Mouse (Mus musculus): ENCODE data around the gene Actn1. TPM values are rescaled to one million over a fixed set of nuclear protein-coding genes. Genes with fewer than 3 reads are reported as not detected.

The Actn1 gene
- total RNA-seq, 2 experiments from 2014 or later: 65.4 to 68.2 TPM

DNA sequence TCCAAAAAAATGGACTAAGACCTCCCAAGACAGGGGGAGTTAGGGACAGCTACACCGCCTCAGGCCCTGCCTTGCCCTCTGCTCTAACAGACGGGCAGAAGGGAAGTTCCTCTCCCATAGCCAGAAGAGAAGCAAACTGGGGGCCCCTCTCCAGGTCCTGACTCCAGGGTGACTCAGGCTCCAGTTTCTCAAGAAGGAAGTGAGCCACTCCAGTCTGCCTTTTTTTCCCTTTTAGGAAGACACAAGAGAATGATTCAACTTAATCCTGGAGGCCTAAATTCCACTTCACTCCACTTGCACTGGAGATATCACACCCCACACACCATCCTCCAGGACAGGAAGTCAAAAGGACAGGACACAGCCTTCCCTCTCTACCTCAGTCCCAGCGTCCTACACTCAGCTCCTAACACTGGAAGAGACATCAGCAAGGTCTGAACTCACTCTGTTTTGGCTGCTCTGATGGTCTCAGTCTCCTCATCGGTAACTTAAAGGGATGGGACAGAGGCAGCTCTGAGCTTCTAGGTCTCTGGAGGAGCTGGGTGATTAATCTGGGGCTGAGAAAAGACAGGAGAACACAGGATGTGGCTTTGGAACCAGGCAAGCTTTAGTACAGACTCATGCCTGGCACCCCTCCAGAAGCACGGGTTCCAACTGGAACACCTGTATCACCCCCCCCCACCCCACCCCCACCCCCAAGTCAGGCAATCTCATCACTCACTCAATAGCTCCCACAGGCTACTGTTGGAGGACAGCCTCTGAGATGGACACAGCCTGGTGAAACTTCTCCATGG, 31.0 kb downstream of the Actn1 start:
- intact Hi-C loops (cut with DNase I): no loop called here
- no peak for DNase-seq

- intact Hi-C loops (cut with DNase I): no loop called here
- no peak for DNase-seq
Observed at GRCm38 (mm10) chr12:80228356-80228755, 31.8 kb downstream of the Actn1 start.

DNA sequence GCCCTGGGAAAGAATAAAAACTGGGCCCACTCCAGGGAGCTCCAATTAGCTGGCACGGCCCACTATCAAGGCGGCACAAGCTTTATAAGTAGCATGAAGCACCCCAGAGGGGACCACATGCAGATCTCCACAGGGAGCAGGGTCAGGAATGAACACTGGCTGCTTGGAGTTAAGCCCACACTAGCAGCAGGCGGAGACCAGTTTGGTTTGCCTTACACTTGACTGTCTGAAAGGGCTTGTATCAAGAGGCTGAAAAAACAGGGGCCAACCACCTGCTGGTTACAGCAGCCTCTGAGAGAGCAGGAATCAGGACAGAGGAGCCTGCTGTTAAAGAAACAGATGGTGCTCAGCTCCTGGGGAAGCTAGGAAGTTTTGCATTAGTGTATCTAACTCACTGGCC, 32.3 kb downstream of the Actn1 start:
- intact Hi-C loops (cut with DNase I): no loop called here
- DNase-seq: peak; percentile 76

GRCm38 (mm10) chr12:80226101-80226500, 34.1 kb downstream of the Actn1 start:
- intact Hi-C loops (cut with DNase I): no loop called here
- no peak for DNase-seq

DNA sequence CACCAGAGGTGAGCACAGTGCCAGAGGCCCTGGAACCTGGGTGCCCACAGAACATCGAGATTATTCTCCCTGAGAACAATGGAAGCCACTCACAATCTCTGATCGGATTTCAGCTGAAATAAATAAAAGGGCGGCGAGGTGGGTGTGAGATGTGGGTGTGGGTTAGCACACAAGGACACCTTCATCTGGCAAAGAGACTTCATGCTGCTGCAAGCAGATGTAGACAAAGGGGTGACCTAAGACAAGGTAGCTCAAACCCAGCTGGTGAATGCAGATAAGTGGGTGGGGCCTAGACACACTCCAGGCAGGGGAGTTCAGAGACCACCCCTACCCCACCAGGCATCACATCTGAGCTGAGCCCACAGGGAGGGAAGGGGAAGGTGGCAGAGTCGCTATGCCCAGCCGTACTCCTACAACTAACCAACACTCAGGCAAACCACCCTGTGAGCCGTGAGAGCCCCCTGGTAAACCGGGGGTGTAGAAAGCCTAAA, 35.9 kb downstream of the Actn1 start:
- intact Hi-C loops (cut with DNase I): no loop called here
- DNase-seq: no peak

DNA sequence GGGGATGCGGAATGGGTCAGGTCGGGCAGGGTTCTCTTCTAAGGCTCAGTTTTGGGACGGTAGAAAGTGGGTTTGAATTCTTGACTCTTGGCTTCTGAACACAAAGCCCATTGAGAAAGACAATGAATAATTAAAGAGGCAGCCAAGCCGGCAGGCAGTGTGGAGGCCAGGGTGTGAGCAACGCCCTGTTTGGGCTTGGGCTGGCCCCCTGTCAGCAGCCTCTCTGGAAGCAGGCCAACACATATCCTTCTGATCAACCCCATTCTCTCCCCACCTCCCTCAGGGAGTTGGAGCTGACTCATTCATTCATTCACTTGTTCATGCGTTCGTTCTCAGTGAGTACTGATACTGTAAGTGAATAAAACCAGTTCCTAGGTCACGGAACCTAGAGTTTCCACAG, 36.7 kb downstream of the Actn1 start:
- intact Hi-C loops (cut with DNase I): no loop called here
- DNase-seq: peak; percentile 46

DNA sequence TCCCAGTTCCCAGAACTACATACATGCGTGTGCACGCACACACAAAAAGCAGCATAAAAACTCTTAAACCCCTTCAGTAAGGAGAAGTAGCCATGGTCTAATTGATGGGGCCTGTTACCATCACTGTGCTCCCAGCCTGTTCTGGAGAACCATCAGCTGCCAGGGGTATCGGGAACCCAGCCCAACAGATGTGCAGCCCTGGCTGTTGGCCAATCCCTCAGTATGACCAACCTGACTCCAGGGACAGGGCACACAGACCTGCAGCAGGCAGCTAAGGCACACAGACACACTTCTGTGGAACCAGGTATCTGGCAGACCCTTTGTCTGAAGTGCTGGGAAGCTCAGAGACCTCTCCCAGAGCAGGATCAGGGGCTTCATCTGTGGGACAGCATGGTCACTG, 37.7 kb downstream of the Actn1 start:
- intact Hi-C loops (cut with DNase I): no loop called here
- no peak for DNase-seq

- no peak for DNase-seq
- intact Hi-C loops (cut with DNase I): no loop called here
Observed at GRCm38 (mm10) chr12:80220260-80221038, 39.7 kb downstream of the Actn1 start.

GRCm38 (mm10) chr12:80218784-80219183, 41.4 kb downstream of the Actn1 start:
- intact Hi-C loops (cut with DNase I): no loop called here
- DNase-seq: no peak

DNA sequence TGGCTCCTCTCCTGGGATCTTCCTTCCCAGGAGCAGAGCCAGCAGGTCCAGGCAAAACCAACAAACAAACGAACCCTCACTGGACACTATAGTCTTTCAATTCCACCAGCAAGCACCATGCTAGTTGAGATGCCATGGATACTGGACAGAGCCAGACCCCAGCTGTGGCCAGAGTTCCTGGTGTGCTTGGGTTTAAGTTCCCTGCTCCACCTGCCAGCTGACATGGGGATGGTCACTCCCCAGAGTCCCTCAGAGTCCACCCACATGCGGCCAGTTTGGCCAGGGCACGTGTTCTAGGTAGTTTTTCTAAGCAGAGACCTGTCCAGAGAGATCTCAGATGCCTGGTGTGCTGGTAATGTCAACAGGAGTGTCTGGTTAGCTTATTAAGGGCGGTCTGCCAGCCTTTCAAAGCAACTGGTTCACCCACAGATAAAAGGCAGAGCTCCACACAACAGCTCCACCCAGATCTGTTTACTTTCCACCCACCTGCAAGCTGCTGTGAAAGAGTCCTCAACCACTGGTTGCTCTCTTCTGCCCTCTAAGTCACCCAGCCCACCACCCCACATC, 42.0 kb downstream of the Actn1 start:
- intact Hi-C loops (cut with DNase I): no loop called here
- no peak for DNase-seq

DNA sequence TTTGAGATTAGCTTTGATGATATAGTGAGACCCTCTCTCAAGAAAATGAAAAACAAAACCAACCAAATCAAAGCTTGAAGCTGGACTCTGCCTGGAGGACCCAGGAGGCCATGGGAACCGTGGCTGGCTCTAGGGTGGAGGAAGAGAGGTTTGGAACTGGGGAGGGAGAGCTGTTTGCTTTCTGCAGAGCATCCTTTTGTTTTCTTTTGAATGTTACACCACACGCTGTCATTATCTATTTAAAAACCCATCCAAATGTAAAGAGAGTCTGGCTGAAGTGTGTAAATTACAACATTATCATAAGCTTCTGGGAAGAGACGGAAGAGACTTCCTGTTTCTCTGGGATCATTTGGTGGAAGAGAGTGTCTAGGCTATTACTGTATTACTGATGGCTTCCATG, 43.1 kb downstream of the Actn1 start:
- no peak for DNase-seq
- intact Hi-C loops (cut with DNase I): no loop called here

GRCm38 (mm10) chr12:80216258-80216881, 43.8 kb downstream of the Actn1 start:
- DNase-seq: no peak
- intact Hi-C loops (cut with DNase I): no loop called here

GRCm38 (mm10) chr12:80213810-80214209, 46.4 kb downstream of the Actn1 start:
- intact Hi-C loops (cut with DNase I): no loop called here
- DNase-seq: no peak

DNA sequence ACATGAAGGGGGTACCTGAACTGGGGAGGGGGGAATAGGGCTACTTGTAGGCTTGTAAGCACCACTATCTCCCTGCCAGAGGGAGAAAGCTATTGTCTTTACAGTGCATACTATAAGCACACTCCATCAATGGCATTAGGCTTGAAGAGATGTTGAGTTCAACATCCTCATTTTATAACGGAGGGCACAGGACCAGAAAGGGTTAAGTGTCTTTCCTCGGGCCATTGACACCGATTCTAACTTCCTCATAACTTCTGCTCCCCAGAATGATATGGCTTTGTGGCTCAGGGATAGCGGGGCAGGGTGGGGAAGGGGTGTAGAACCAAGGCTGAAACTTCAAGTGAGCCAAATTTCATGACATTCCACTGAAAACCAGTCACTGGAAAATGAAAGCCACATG, 46.9 kb downstream of the Actn1 start:
- DNase-seq: no peak
- intact Hi-C loops (cut with DNase I): no loop called here

DNA sequence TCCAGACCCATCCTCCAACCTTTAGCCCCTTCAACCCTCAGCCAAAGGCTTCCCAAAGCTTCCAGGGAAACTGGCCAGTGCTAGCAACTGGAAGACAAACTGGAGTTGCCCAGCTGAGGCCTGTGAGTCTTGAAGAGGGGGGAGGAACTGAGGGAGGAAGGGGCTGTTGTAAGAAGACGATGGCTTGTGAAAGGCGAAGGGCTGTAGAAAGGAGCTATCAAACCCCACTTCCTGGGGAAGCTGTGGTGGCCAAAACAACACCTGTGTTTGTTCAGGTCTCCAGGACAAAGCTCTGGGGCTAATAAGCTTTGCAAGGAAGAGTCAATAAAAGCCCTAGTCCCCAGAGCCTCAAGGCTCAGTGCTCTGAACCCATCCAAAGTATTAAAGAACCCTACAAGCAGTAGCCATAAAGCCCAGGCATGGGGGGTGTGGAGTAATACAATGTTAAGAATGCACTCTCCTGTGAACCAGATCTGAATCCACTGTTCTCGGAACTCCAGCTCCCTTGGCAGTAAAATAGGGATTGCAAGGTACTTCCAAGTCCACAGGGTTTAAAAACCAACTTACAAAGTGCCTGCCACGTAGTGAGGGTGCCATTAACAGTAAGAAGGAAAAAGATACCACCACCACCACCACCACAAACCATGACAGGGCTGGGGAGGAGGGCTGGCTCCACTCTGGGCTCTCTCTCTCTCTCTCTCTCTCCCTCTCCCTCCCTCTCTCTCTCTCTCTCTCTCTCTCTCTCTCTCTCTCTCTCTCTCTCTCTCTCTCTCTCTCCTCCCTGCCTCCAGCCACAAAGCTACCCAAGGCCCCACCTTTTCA, 49.2 kb downstream of the Actn1 start:
- no peak for DNase-seq
- intact Hi-C loops (cut with DNase I): no loop called here

GRCm38 (mm10) chr12:80209914-80210313, 50.3 kb downstream of the Actn1 start:
- no peak for DNase-seq
- intact Hi-C loops (cut with DNase I): no loop called here

DNA sequence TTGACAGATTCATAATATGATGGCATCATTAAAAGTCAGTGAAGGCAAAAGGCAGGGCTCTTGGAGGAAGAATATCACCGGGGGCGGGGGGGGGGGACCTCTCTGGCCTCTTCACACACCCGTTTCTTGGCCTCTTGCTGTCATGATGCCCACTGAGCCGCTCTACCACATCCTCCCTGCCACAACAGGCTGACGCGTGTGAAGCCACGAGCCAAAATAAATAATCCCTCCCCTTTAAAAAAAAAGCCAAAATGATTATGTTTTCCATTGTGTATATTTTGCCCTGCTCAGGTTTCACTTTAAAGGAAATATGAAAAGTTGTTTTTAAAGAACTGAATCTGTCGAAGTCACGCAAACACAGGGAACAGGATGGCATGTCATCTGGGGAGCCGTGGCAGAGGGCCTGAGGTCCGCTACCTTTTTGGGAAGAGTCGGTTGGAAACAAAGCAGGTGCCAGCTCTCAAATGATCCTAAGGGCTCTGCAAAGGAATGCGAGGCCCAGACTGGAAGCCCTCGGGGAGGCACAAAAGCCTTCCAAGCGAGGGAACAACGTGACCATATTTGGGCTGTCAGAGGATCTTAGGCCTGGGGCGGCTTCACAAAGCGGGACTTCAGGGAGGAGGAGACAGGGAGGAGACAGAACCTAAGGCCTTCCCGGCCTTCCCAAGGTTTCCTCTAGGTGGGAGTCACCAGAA, 51.9 kb downstream of the Actn1 start:
- intact Hi-C loops (cut with DNase I): no loop called here

GRCm38 (mm10) chr12:80203284-80203683, 56.9 kb downstream of the Actn1 start:
- intact Hi-C loops (cut with DNase I): no loop called here

More for the DNA sequence above, 51.9 kb downstream of the Actn1 start:
- DNase-seq: no peak

DNA sequence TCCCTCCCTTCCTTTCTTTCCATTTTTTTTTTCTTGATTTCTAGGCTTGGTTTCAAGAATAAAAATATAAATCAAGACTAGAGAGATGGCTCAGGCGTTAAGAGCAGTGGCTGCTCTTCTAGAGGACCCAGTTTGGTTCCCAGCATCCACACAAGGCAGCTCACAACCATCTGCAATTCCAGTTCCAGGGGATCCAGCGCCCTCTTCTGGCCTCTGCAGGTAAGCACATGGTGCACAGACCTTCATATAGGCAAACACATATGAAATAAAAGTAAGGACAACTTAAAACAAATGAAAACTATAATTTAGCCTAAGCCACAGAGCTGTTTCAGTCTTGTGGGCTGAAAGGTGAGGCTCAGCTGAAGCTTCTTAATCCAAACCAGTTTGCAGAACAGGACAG, 60.4 kb downstream of the Actn1 start:
- intact Hi-C loops (cut with DNase I): loop anchor here (5.0 kb wide), 1 partner anchor 188 kb away; no protein-coding TSS in a partner anchor
- no peak for DNase-seq

More at GRCm38 (mm10) chr12:80203284-80203683, 56.9 kb downstream of the Actn1 start:
- no peak for DNase-seq

Data from left cerebral cortex, postnatal 4 days (tissue).